Mouse (Mus musculus) G1E (cell line): Measurements from ENCODE around the gene Haghl.

Experiments used
- CTCF ChIP-seq: IDR thresholded peaks from 2 replicates; pipeline ENCODE4 v1.5.1; 2012; ENCODE audit warnings: low read depth, low read length, inconsistent platforms, mixed read lengths
- GATA1 ChIP-seq: IDR thresholded peaks from 2 replicates; pipeline ENCODE4 v1.6.1; 2012; ENCODE audit warnings: borderline replicate concordance, low read length, inconsistent platforms, mixed read lengths

DNA sequence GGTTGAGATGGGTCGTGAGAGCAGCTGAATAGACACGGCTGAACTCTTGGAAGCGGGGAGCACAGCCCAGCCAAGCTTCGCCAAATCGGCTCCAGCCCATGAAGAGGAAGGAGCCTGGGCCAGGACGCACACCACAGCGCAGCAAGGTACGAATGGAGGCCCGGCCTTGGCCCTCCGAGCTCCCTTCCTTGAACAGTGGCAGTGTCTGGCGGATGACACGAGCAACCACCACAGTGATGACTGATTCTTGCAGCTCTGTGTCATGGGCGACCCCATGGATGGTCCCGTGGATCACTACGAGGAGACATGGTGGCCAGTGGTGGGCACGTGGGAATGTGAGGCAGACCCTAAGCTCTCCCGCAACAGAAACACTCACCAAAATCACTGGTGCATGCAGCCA, 9.5 kb upstream of the Haghl start:
- TF ChIP-seq CTCF (no peak), GATA1 (no peak)
